Mouse (Mus musculus) stomach, embryonic 14.5 days (tissue): ENCODE measurements around the gene Six3. TPM values are rescaled to one million over a fixed set of nuclear protein-coding genes. Genes with fewer than 3 reads are reported as not detected.

Source experiments
- ATAC-seq: fragments of 200-750 bp; cut with Nextera tagmentation; 2 replicates; pipeline ENCODE4 v1.8.0; 2017; ENCODE audit warnings: low read depth, moderate TSS enrichment; ENCODE audit not compliant: insufficient number of reproducible peaks, insufficient read depth, low FRiP score
- H3K27ac ChIP-seq: fragments of 300-500 bp; sonication (generic); 2 replicates; pipeline ENCODE4 v1.5.1; 2014; ENCODE audit warnings: mild to moderate bottlenecking, low read length, moderate library complexity, mixed read lengths
- H3K27me3 ChIP-seq: fragments of 300-500 bp; sonication (generic); 2 replicates; pipeline ENCODE4 v1.6.1; 2014; ENCODE audit warnings: low read length, control low read depth, mixed read lengths; ENCODE audit not compliant: control insufficient read depth, insufficient read depth
- H3K36me3 ChIP-seq: fragments of 300-500 bp; sonication (generic); 2 replicates; pipeline ENCODE4 v1.6.1; 2014; ENCODE audit warnings: mild to moderate bottlenecking, control low read depth, low read length, moderate library complexity, mixed read lengths; ENCODE audit not compliant: control insufficient read depth, insufficient read depth
- H3K4me1 ChIP-seq: fragments of 300-500 bp; sonication (generic); 2 replicates; pipeline ENCODE4 v1.6.1; 2014; ENCODE audit warnings: low read length, control low read depth, mixed read lengths; ENCODE audit not compliant: control insufficient read depth, insufficient read depth
- H3K4me2 ChIP-seq: fragments of 300-500 bp; sonication (generic); replicated peaks from 2 replicates; pipeline ENCODE4 v1.6.1; 2014; ENCODE audit warnings: low read depth, low read length, control low read depth
- H3K4me3 ChIP-seq: fragments of 300-500 bp; sonication (generic); 2 replicates; pipeline ENCODE4 v1.5.1; 2014; ENCODE audit warnings: low read depth, low read length, control low read depth
- H3K9ac ChIP-seq: fragments of 300-500 bp; sonication (generic); replicated peaks from 2 replicates; pipeline ENCODE4 v1.6.1; 2014; ENCODE audit warnings: low read depth, mild to moderate bottlenecking, control low read depth, low read length, moderate library complexity, mixed read lengths
- H3K9me3 ChIP-seq: fragments of 300-500 bp; sonication (generic); 2 replicates; pipeline ENCODE4 v1.6.1; 2016; ENCODE audit warnings: low read depth, low read length, control low read depth; ENCODE audit not compliant: control insufficient read depth
- WGBS: fragments of 180-500 bp; shearing (Covaris S2); extraction: QIAGEN DNeasy Blood & Tissue Kit; methylation state at CpG from one replicate; pipeline ENCODE4 v1.1.7; 2014; 5-methylcytosine and 5-hydroxymethylcytosine counted together
- polyA plus RNA-seq: library from polyadenylated mRNA; unstranded; fragments of >200 nt; fragmentation: Nextera tagmentation; extraction: Ambion mirVana; gene quantifications from 2 replicates; pipeline ENCODE4 v1.2.1, GENCODE M21; 2014

Six3 gene
- polyA plus RNA-seq, 1 experiment from 2014 or later = not detected

DNA sequence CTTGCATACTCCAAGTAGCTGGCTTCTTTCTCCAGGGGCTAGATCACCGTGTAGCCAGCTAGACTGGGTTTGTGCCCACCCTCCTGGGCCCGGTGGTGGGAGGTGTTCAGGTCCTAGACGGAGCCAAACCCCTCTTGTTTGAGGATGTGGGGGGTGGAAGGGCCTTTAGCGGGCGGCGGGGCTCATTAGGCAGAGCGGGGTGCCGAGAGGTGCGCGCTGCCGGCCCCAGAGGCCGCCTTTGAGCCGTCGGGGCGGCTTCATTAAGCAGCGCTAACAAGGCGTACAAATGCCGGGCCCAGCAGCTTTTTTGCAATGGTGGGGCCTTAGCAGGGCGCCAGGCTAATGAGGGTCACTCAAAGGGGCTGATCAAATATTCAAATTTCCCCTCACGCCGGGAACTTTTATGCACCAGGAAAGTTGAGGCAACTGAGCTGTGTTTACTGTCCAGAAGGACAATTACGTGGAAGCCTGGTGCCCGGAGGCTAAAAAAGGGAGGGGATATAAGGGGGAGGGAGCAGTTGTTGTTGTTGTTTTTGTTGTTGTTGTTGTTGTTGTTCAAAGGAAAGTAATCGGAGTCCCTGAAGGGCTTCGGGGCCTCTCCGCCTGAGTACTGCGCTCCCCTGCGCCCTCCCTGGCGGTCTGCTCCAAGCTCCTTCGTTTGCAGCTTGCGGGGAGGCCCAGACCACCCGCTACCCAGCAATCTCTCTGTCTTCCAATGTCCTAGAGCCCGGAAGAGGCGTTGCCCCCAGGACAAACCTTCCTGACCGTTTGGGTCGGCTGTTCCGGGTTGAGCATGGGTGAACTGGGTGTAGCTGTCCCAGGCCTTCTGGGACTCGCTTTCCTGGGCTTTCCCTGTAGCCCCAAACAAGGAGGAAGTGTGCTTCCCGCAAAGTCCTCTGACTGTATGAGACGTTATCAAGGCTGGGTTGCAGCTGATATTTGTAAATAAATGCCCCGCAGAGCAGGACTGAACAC is 3.4 kb downstream of the Six3 start:
- Histone ChIP-seq H3K27ac (no peak overlapping the region), H3K27me3 (peaks cover 93% of the 10 kb centered on the region), H3K4me1 (0 out of 2 replicates have a peak, but pooled peaks cover 4% of the 10 kb centered on the region), H3K9ac (no peak overlapping the region), H3K9me3 (no peaks in the 10 kb centered on the region), H3K4me3 (no peak overlapping the region), H3K36me3 (no peaks in the 10 kb centered on the region), H3K4me2 (no peak overlapping the region)
- WGBS = 1% methylated on average over 41 of the region's 41 CpGs
- no peak for ATAC-seq

GRCm38 (mm10) chr17:85617566-85618358 is 4.4 kb downstream of the Six3 start:
- WGBS = under 1% methylated on average over 36 of the region's 36 CpGs

GRCm38 (mm10) chr17:85618359-85619112 is 5.1 kb downstream of the Six3 start:
- no peaks in the 10 kb centered on the region for H3K36me3 ChIP-seq
- no peak for ATAC-seq
- peak overlapping the region; percentile 5 for H3K4me3 ChIP-seq
- H3K4me1 ChIP-seq = 0 out of 2 replicates have a peak, but pooled peaks cover 4% of the 10 kb centered on the region
- H3K9ac ChIP-seq = no peak overlapping the region
- H3K4me2 ChIP-seq = peak overlapping the region; percentile 27
- no peaks in the 10 kb centered on the region for H3K9me3 ChIP-seq
- H3K27ac ChIP-seq = no peak overlapping the region
- peaks cover 92% of the 10 kb centered on the region for H3K27me3 ChIP-seq
- 1% methylated on average over 34 of the region's 34 CpGs for WGBS

More at GRCm38 (mm10) chr17:85617566-85618358, 4.4 kb downstream of the Six3 start:
- Histone ChIP-seq H3K27me3 (peaks cover 93% of the 10 kb centered on the region), H3K9ac (no peak overlapping the region), H3K36me3 (no peaks in the 10 kb centered on the region), H3K4me3 (peak overlapping the region; percentile 5), H3K4me1 (0 out of 2 replicates have a peak, but pooled peaks cover 4% of the 10 kb centered on the region), H3K9me3 (no peaks in the 10 kb centered on the region), H3K27ac (no peak overlapping the region), H3K4me2 (peak overlapping the region; percentile 27)
- ATAC-seq = no peak

GRCm38 (mm10) chr17:85619113-85620085 is 6.0 kb downstream of the Six3 start:
- Histone ChIP-seq H3K4me1 (0 out of 2 replicates have a peak, but pooled peaks cover 4% of the 10 kb centered on the region), H3K4me3 (no peak overlapping the region), H3K4me2 (no peak overlapping the region), H3K36me3 (no peaks in the 10 kb centered on the region), H3K27ac (no peak overlapping the region), H3K9me3 (no peaks in the 10 kb centered on the region), H3K27me3 (peaks cover 85% of the 10 kb centered on the region), H3K9ac (no peak overlapping the region)
- WGBS = 6% methylated on average over 20 of the region's 20 CpGs
- no peak for ATAC-seq

- 3% methylated on average over 6 of the region's 6 CpGs for WGBS
- Histone ChIP-seq H3K27me3 (peaks cover 80% of the 10 kb centered on the region), H3K4me1 (0 out of 2 replicates have a peak, but pooled peaks cover 4% of the 10 kb centered on the region), H3K36me3 (no peaks in the 10 kb centered on the region), H3K9me3 (no peaks in the 10 kb centered on the region), H3K4me2 (no peak overlapping the region), H3K27ac (no peak overlapping the region), H3K9ac (no peak overlapping the region), H3K4me3 (no peak overlapping the region)
- ATAC-seq = no peak
Measured at GRCm38 (mm10) chr17:85620086-85620481, 6.7 kb downstream of the Six3 start.

DNA sequence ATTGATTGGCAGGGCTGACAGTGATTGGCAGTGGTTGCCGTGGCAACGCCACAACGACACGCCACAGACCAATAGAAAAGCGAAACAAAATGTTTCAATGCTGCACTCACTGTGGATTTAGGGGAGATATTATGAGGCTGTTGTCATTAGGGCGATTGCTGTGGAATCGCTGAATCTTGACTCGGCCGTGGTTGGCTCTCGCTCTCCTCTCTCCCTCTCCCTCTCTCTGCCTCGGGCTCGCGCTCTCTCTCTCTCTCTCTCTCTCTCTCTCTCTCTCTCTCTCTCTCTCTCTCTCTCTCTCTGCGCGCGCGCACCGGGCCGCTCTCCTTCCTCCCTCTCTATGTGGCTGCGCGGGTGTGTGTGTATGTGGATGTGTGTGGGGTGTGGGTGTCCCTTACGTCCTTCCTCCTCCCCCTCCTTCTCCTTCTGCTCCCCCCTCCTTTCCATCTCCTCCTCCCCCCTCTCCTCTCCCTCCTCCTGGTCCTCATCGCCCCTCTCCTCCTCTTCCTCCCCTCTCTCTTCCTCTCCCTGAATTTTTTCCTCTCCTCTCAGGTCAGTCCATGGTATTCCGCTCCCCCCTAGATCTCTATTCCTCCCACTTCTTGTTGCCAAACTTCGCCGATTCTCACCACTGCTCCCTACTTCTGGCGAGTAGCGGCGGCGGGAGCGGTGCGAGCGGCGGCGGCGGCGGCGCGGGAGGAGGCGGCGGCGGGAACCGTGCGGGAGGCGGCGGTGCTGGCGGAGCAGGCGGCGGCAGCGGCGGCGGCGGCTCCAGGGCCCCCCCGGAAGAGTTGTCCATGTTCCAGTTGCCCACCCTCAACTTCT is 7.5 kb downstream of the Six3 start:
- H3K4me2 ChIP-seq = peak overlapping the region; percentile 35
- H3K4me1 ChIP-seq = 0 out of 2 replicates have a peak, but pooled peaks cover 4% of the 10 kb centered on the region
- H3K9me3 ChIP-seq = no peaks in the 10 kb centered on the region
- no peak overlapping the region for H3K27ac ChIP-seq
- no peak overlapping the region for H3K4me3 ChIP-seq
- H3K27me3 ChIP-seq = peaks cover 79% of the 10 kb centered on the region
- no peak overlapping the region for H3K9ac ChIP-seq
- ATAC-seq = no peak
- no peaks in the 10 kb centered on the region for H3K36me3 ChIP-seq
- under 1% methylated on average over 42 of the region's 54 CpGs for whole genome bisulfite sequencing
